Mouse (Mus musculus): ENCODE data around the gene Tuba8. TPM values are rescaled to one million over a fixed set of nuclear protein-coding genes. Genes with fewer than 3 reads are reported as not detected.

Gene Tuba8
- polyA plus RNA-seq, 1 experiment from 2014 or later = 6.7 TPM

- no peak overlapping the region for H3K4me3 ChIP-seq (ENCODE audit: low read depth, low read length)
- H3K27me3 ChIP-seq (ENCODE audit: insufficient read depth, low read length) = no peaks in the 10 kb centered on the region
- WGBS (ENCODE audit: insufficient replicate concordance) = 84% methylated on average over 2 of the region's 2 CpGs
- no peak for ATAC-seq
- DNase-seq = no peak
- H3K4me2 ChIP-seq (ENCODE audit: low read depth, low read length) = no peak overlapping the region
- no peak overlapping the region for H3K9ac ChIP-seq (replicated peaks)
- H3K27ac ChIP-seq (ENCODE audit: low read depth) = no peak overlapping the region
- no peaks in the 10 kb centered on the region for H3K9me3 ChIP-seq (ENCODE audit: low read length)
- H3K4me1 ChIP-seq (ENCODE audit: insufficient read depth) = peaks cover 6% of the 10 kb centered on the region; the same call in 1 of the 2 replicates
- no peaks in the 10 kb centered on the region for H3K36me3 ChIP-seq (replicated peaks; ENCODE audit: insufficient read depth, low read length)
- TF ChIP-seq EP300 (IDR thresholded peaks at IDR 0.05; ENCODE audit: low read depth) (no peak), CTCF (IDR thresholded peaks at IDR 0.05; ENCODE audit: low read depth) (no peak)
Observed at GRCm38 (mm10) chr6:121236386-121236785, 25.9 kb downstream of the Tuba8 start.

GRCm38 (mm10) chr6:121238209-121238608, 27.7 kb downstream of the Tuba8 start:
- DNase-seq (no peak), ATAC-seq (no peak)
- Histone ChIP-seq H3K4me2 (ENCODE audit: low read depth, low read length) (no peak overlapping the region), H3K27ac (ENCODE audit: low read depth) (no peak overlapping the region), H3K9ac (replicated peaks) (no peak overlapping the region), H3K4me3 (ENCODE audit: low read depth, low read length) (no peak overlapping the region), H3K4me1 (ENCODE audit: insufficient read depth) (peaks cover 16% of the 10 kb centered on the region), H3K36me3 (replicated peaks; ENCODE audit: insufficient read depth, low read length) (no peaks in the 10 kb centered on the region), H3K27me3 (ENCODE audit: insufficient read depth, low read length) (no peaks in the 10 kb centered on the region), H3K9me3 (ENCODE audit: low read length) (no peaks in the 10 kb centered on the region)
- TF ChIP-seq CTCF (IDR thresholded peaks at IDR 0.05; ENCODE audit: low read depth) (no peak), EP300 (IDR thresholded peaks at IDR 0.05; ENCODE audit: low read depth) (no peak)
- whole genome bisulfite sequencing (ENCODE audit: insufficient replicate concordance) = 86% methylated on average over 4 of the region's 4 CpGs

- peaks cover 25% of the 10 kb centered on the region for H3K4me1 ChIP-seq (ENCODE audit: insufficient read depth)
- H3K27ac ChIP-seq (ENCODE audit: low read depth) = no peak overlapping the region
- H3K4me2 ChIP-seq (ENCODE audit: low read depth, low read length) = peak overlapping the region; percentile 38; the same call in 1 of the 2 replicates
- ATAC-seq (no peak), DNase-seq (no peak)
- TF ChIP-seq CTCF (IDR thresholded peaks at IDR 0.05; ENCODE audit: low read depth) (no peak), EP300 (IDR thresholded peaks at IDR 0.05; ENCODE audit: low read depth) (no peak)
- no peak overlapping the region for H3K9ac ChIP-seq (replicated peaks)
- H3K27me3 ChIP-seq (ENCODE audit: insufficient read depth, low read length) = no peaks in the 10 kb centered on the region
- H3K4me3 ChIP-seq (ENCODE audit: low read depth, low read length) = no peak overlapping the region
- no peaks in the 10 kb centered on the region for H3K9me3 ChIP-seq (ENCODE audit: low read length)
- H3K36me3 ChIP-seq (replicated peaks; ENCODE audit: insufficient read depth, low read length) = no peaks in the 10 kb centered on the region
- 62% methylated on average over 2 of the region's 2 CpGs for WGBS (ENCODE audit: insufficient replicate concordance)
Observed at GRCm38 (mm10) chr6:121241780-121242179, 31.3 kb downstream of the Tuba8 start.

GRCm38 (mm10) chr6:121243161-121243560, 32.7 kb downstream of the Tuba8 start:
- no peak for ATAC-seq

GRCm38 (mm10) chr6:121245127-121246036, 34.9 kb downstream of the Tuba8 start, which contains the start of gene Usp18:
Gene Usp18 (plus strand): TSS chr6:121245906.
- 2% methylated on average over 35 of the region's 35 CpGs for WGBS (ENCODE audit: insufficient replicate concordance)
- ATAC-seq (peak; percentile 92), DNase-seq (peak; percentile 96)
- no peaks in the 10 kb centered on the region for H3K27me3 ChIP-seq (ENCODE audit: insufficient read depth, low read length)
- H3K27ac ChIP-seq (ENCODE audit: low read depth) = peak within 1 kb of the TSS; percentile 90
- H3K4me1 ChIP-seq (ENCODE audit: insufficient read depth) = peaks cover 44% of the 10 kb centered on the region
- H3K4me2 ChIP-seq (ENCODE audit: low read depth, low read length) = peak within 1 kb of the TSS; percentile 69
- TF ChIP-seq CTCF (IDR thresholded peaks at IDR 0.05; ENCODE audit: low read depth) (no peak), EP300 (IDR thresholded peaks at IDR 0.05; ENCODE audit: low read depth) (peak; percentile 83)
- H3K9me3 ChIP-seq (ENCODE audit: low read length) = no peaks in the 10 kb centered on the region
- peak within 1 kb of the TSS; percentile 79 for H3K9ac ChIP-seq (replicated peaks)
- peak within 1 kb of the TSS; percentile 68 for H3K4me3 ChIP-seq (ENCODE audit: low read depth, low read length)
- H3K36me3 ChIP-seq (replicated peaks; ENCODE audit: insufficient read depth, low read length) = no peaks in the 10 kb centered on the region

More at GRCm38 (mm10) chr6:121243161-121243560, 32.7 kb downstream of the Tuba8 start:
- no peak for DNase-seq
- Histone ChIP-seq H3K36me3 (replicated peaks; ENCODE audit: insufficient read depth, low read length) (no peaks in the 10 kb centered on the region), H3K9me3 (ENCODE audit: low read length) (no peaks in the 10 kb centered on the region), H3K9ac (replicated peaks) (no peak overlapping the region), H3K4me1 (ENCODE audit: insufficient read depth) (peaks cover 34% of the 10 kb centered on the region), H3K4me3 (ENCODE audit: low read depth, low read length) (no peak overlapping the region), H3K27ac (ENCODE audit: low read depth) (0 out of 2 replicates have a peak overlapping the region, but pooled peaks have one; percentile 14), H3K4me2 (ENCODE audit: low read depth, low read length) (0 out of 2 replicates have a peak overlapping the region, but pooled peaks have one; percentile 1), H3K27me3 (ENCODE audit: insufficient read depth, low read length) (no peaks in the 10 kb centered on the region)
- TF ChIP-seq EP300 (IDR thresholded peaks at IDR 0.05; ENCODE audit: low read depth) (no peak), CTCF (IDR thresholded peaks at IDR 0.05; ENCODE audit: low read depth) (no peak)
- 43% methylated on average over 10 of the region's 10 CpGs for WGBS (ENCODE audit: insufficient replicate concordance)

- Histone ChIP-seq H3K36me3 (replicated peaks; ENCODE audit: insufficient read depth, low read length) (no peaks in the 10 kb centered on the region), H3K4me1 (ENCODE audit: insufficient read depth) (peaks cover 43% of the 10 kb centered on the region), H3K27me3 (ENCODE audit: insufficient read depth, low read length) (no peaks in the 10 kb centered on the region), H3K4me2 (ENCODE audit: low read depth, low read length) (peak overlapping the region; percentile 69), H3K4me3 (ENCODE audit: low read depth, low read length) (peak overlapping the region; percentile 68), H3K9ac (replicated peaks) (peak overlapping the region; percentile 79), H3K27ac (ENCODE audit: low read depth) (peak overlapping the region; percentile 90), H3K9me3 (ENCODE audit: low read length) (no peaks in the 10 kb centered on the region)
- 9% methylated on average over 4 of the region's 4 CpGs for WGBS (ENCODE audit: insufficient replicate concordance)
- ATAC-seq (peak; percentile 9), DNase-seq (no peak)
- TF ChIP-seq EP300 (IDR thresholded peaks at IDR 0.05; ENCODE audit: low read depth) (no peak), CTCF (IDR thresholded peaks at IDR 0.05; ENCODE audit: low read depth) (no peak)
Observed at GRCm38 (mm10) chr6:121246037-121246361, 35.5 kb downstream of the Tuba8 start.
